Mouse (Mus musculus): ENCODE results near the gene Utp15. TPM values are rescaled to one million over a fixed set of nuclear protein-coding genes. Genes with fewer than 3 reads are reported as not detected.
A peak's percentile ranks its signal among the peaks of the same experiment; 100 is the strongest.

Gene Utp15
- polyA plus RNA-seq, 1 experiment, result 13.7 TPM

DNA sequence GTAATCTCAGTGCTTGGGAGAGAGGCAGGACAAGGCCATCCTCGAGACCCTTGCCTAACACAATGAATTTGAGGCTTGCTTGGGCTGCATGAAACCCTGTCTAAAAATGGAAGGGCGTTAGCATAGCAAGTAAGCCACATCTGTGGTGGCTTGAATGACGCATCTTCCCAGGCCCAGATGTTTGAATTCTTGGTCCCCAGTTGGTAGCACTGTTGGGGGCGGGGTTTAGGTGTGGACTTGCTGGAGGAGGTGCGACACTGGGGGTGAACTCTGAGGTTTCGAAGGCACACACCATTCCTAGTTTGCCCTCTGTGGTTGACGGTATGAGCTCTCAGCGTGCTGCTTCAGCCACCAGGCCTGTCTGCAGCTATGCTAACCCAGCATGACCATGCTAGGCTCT is 28.9 kb upstream of the Utp15 start:
- Histone ChIP-seq H3ac (ENCODE audit: control insufficient read depth, insufficient read length, low read depth) (no peak overlapping the region), H3K79me2 (ENCODE audit: control insufficient read depth, insufficient read depth) (no peaks in the 10 kb centered on the region), H3K27me3 (ENCODE audit: control insufficient read depth, insufficient read depth, insufficient read length) (peaks cover 3% of the 10 kb centered on the region), H3K36me3 (ENCODE audit: control insufficient read depth, insufficient read depth) (no peaks in the 10 kb centered on the region), H3K79me3 (ENCODE audit: low read depth) (no peaks in the 10 kb centered on the region), H3K4me3 (ENCODE audit: insufficient read depth, poor library complexity, severe bottlenecking) (no peak overlapping the region)
- no peak for TF ChIP-seq MYOD1 (IDR thresholded peaks at IDR 0.05; ENCODE audit: control insufficient read depth, insufficient read length, low read depth)
- TF ChIP-seq CEBPB (IDR thresholded peaks at IDR 0.05; ENCODE audit: low read depth), result no peak
- no peak for TF ChIP-seq FOSL1 (IDR thresholded peaks at IDR 0.05; ENCODE audit: insufficient read depth, low read length, poor library complexity, severe bottlenecking)
- TF ChIP-seq MAX (IDR thresholded peaks at IDR 0.05), result no peak
- no peak for TF ChIP-seq CTCF (IDR thresholded peaks at IDR 0.05; ENCODE audit: control insufficient read depth, insufficient read depth, insufficient read length)
- TF ChIP-seq USF1 (IDR thresholded peaks at IDR 0.05; ENCODE audit: low read depth), result no peak
- no peak for TF ChIP-seq MYOG (IDR thresholded peaks at IDR 0.05; ENCODE audit: control insufficient read depth, extremely low read depth, insufficient read length)

GRCm38 (mm10) chr13:98290719-98291118 is 27.9 kb upstream of the Utp15 start:
- no peak overlapping the region for H3K4me3 ChIP-seq (ENCODE audit: insufficient read depth, poor library complexity, severe bottlenecking)
- no peaks in the 10 kb centered on the region for H3K36me3 ChIP-seq (ENCODE audit: control insufficient read depth, insufficient read depth)
- H3K27me3 ChIP-seq (ENCODE audit: control insufficient read depth, insufficient read depth, insufficient read length), result peaks cover 3% of the 10 kb centered on the region
- TF ChIP-seq MYOD1 (IDR thresholded peaks at IDR 0.05; ENCODE audit: control insufficient read depth, insufficient read length, low read depth), result no peak
- no peak for TF ChIP-seq CEBPB (IDR thresholded peaks at IDR 0.05; ENCODE audit: low read depth)
- TF ChIP-seq CTCF (IDR thresholded peaks at IDR 0.05; ENCODE audit: control insufficient read depth, insufficient read depth, insufficient read length), result no peak
- TF ChIP-seq MYOG (IDR thresholded peaks at IDR 0.05; ENCODE audit: control insufficient read depth, extremely low read depth, insufficient read length), result no peak
- TF ChIP-seq USF1 (IDR thresholded peaks at IDR 0.05; ENCODE audit: low read depth), result no peak
- no peak for TF ChIP-seq MAX (IDR thresholded peaks at IDR 0.05)
- no peak for TF ChIP-seq FOSL1 (IDR thresholded peaks at IDR 0.05; ENCODE audit: insufficient read depth, low read length, poor library complexity, severe bottlenecking)
- no peaks in the 10 kb centered on the region for H3K79me2 ChIP-seq (ENCODE audit: control insufficient read depth, insufficient read depth)
- no peak overlapping the region for H3ac ChIP-seq (ENCODE audit: control insufficient read depth, insufficient read length, low read depth)
- no peaks in the 10 kb centered on the region for H3K79me3 ChIP-seq (ENCODE audit: low read depth)

DNA sequence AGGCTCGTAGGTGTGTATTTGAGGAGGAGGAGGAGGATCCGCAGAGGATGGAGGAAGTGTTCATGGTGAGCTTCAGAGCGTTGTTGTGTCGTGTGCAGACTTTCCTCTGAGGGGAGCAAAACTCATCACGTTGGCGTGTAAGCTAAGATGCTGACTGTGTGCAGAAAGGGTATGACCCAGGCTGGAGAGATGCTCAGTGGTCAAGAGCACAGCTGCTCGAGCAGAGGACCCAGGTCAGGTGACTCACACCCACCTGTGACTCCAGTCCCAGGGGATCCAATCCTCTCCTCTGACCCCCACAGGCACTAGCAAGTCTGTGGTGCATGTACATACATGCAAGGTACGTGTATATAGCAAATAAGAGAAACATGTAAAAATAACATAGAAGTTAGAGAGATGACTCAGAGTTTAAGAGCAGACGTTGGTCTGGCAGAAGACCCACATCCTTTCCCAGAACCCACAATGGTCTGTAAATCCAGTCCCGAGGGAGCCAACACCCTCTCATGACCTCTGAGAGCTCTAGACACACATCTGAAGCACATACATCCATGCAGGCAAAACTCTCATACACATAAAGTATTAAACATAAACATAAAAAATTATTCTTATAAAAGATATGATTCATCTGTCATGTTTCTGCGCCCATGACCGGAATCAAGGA is 18.3 kb upstream of the Utp15 start:
- Histone ChIP-seq H3K27me3 (ENCODE audit: control insufficient read depth, insufficient read depth, insufficient read length) (no peaks in the 10 kb centered on the region), H3K79me2 (ENCODE audit: control insufficient read depth, insufficient read depth) (no peaks in the 10 kb centered on the region)

GRCm38 (mm10) chr13:98279686-98280085 is 16.8 kb upstream of the Utp15 start, which contains the start of gene Gm21976:
Gm21976 (plus strand) TSS chr13:98279887.
- Histone ChIP-seq H3K36me3 (ENCODE audit: control insufficient read depth, insufficient read depth) (no peaks in the 10 kb centered on the region), H3K4me3 (ENCODE audit: insufficient read depth, poor library complexity, severe bottlenecking) (no peak within 1 kb of the TSS), H3K79me2 (ENCODE audit: control insufficient read depth, insufficient read depth) (no peaks in the 10 kb centered on the region), H3ac (ENCODE audit: control insufficient read depth, insufficient read length, low read depth) (no peak within 1 kb of the TSS), H3K27me3 (ENCODE audit: control insufficient read depth, insufficient read depth, insufficient read length) (no peaks in the 10 kb centered on the region), H3K79me3 (ENCODE audit: low read depth) (no peaks in the 10 kb centered on the region)
- TF ChIP-seq MYOD1 (IDR thresholded peaks at IDR 0.05; ENCODE audit: control insufficient read depth, insufficient read length, low read depth), result no peak
- TF ChIP-seq USF1 (IDR thresholded peaks at IDR 0.05; ENCODE audit: low read depth), result no peak
- no peak for TF ChIP-seq FOSL1 (IDR thresholded peaks at IDR 0.05; ENCODE audit: insufficient read depth, low read length, poor library complexity, severe bottlenecking)
- no peak for TF ChIP-seq CEBPB (IDR thresholded peaks at IDR 0.05; ENCODE audit: low read depth)
- no peak for TF ChIP-seq CTCF (IDR thresholded peaks at IDR 0.05; ENCODE audit: control insufficient read depth, insufficient read depth, insufficient read length)
- TF ChIP-seq MAX (IDR thresholded peaks at IDR 0.05), result no peak

More for the DNA sequence above, 18.3 kb upstream of the Utp15 start:
- Histone ChIP-seq H3K36me3 (ENCODE audit: control insufficient read depth, insufficient read depth) (no peaks in the 10 kb centered on the region), H3K4me3 (ENCODE audit: insufficient read depth, poor library complexity, severe bottlenecking) (no peak overlapping the region), H3K79me3 (ENCODE audit: low read depth) (no peaks in the 10 kb centered on the region), H3ac (ENCODE audit: control insufficient read depth, insufficient read length, low read depth) (no peak overlapping the region)
- TF ChIP-seq USF1 (IDR thresholded peaks at IDR 0.05; ENCODE audit: low read depth) (peak; percentile 8), MYOD1 (IDR thresholded peaks at IDR 0.05; ENCODE audit: control insufficient read depth, insufficient read length, low read depth) (peak; percentile 85), CEBPB (IDR thresholded peaks at IDR 0.05; ENCODE audit: low read depth) (no peak), FOSL1 (IDR thresholded peaks at IDR 0.05; ENCODE audit: insufficient read depth, low read length, poor library complexity, severe bottlenecking) (peak; percentile 36), MYOG (IDR thresholded peaks at IDR 0.05; ENCODE audit: control insufficient read depth, extremely low read depth, insufficient read length) (no peak), CTCF (IDR thresholded peaks at IDR 0.05; ENCODE audit: control insufficient read depth, insufficient read depth, insufficient read length) (no peak), MAX (IDR thresholded peaks at IDR 0.05) (no peak)

DNA sequence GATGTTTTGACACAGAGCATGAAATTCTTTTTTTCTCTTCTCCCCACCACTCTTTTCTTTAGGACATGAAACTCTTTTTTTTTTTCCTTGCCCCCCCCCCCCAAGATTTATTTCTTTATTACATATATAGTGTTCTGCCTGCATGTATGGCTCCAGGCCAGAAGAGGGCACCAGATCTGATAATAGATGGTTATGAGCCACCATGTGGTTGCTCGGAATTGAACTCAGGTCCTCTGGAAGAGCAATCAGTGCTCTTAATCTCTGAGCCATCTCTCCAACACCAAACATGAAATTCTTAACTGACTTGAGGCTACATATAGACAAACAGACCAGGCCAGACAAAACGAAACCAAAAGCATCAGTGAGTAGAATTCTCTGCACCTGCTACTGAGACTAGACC is 14.7 kb upstream of the Utp15 start:
- TF ChIP-seq FOSL1 (IDR thresholded peaks at IDR 0.05; ENCODE audit: insufficient read depth, low read length, poor library complexity, severe bottlenecking) (no peak), MAX (IDR thresholded peaks at IDR 0.05) (no peak), MYOD1 (IDR thresholded peaks at IDR 0.05; ENCODE audit: control insufficient read depth, insufficient read length, low read depth) (no peak)
- H3K79me3 ChIP-seq (ENCODE audit: low read depth), result no peaks in the 10 kb centered on the region

GRCm38 (mm10) chr13:98276253-98276652 is 13.4 kb upstream of the Utp15 start:
- Histone ChIP-seq H3K36me3 (ENCODE audit: control insufficient read depth, insufficient read depth) (peaks cover 16% of the 10 kb centered on the region), H3ac (ENCODE audit: control insufficient read depth, insufficient read length, low read depth) (no peak overlapping the region), H3K79me2 (ENCODE audit: control insufficient read depth, insufficient read depth) (no peaks in the 10 kb centered on the region), H3K4me3 (ENCODE audit: insufficient read depth, poor library complexity, severe bottlenecking) (no peak overlapping the region), H3K27me3 (ENCODE audit: control insufficient read depth, insufficient read depth, insufficient read length) (no peaks in the 10 kb centered on the region), H3K79me3 (ENCODE audit: low read depth) (no peaks in the 10 kb centered on the region)
- TF ChIP-seq MAX (IDR thresholded peaks at IDR 0.05) (no peak), USF1 (IDR thresholded peaks at IDR 0.05; ENCODE audit: low read depth) (no peak), FOSL1 (IDR thresholded peaks at IDR 0.05; ENCODE audit: insufficient read depth, low read length, poor library complexity, severe bottlenecking) (no peak), MYOG (IDR thresholded peaks at IDR 0.05; ENCODE audit: control insufficient read depth, extremely low read depth, insufficient read length) (no peak), MYOD1 (IDR thresholded peaks at IDR 0.05; ENCODE audit: control insufficient read depth, insufficient read length, low read depth) (no peak), CTCF (IDR thresholded peaks at IDR 0.05; ENCODE audit: control insufficient read depth, insufficient read depth, insufficient read length) (no peak)

More for the DNA sequence above, 14.7 kb upstream of the Utp15 start:
- no peaks in the 10 kb centered on the region for H3K79me2 ChIP-seq (ENCODE audit: control insufficient read depth, insufficient read depth)
- H3K27me3 ChIP-seq (ENCODE audit: control insufficient read depth, insufficient read depth, insufficient read length), result no peaks in the 10 kb centered on the region
- peaks cover 12% of the 10 kb centered on the region for H3K36me3 ChIP-seq (ENCODE audit: control insufficient read depth, insufficient read depth)
- no peak overlapping the region for H3ac ChIP-seq (ENCODE audit: control insufficient read depth, insufficient read length, low read depth)
- H3K4me3 ChIP-seq (ENCODE audit: insufficient read depth, poor library complexity, severe bottlenecking), result no peak overlapping the region
